Mouse (Mus musculus) spleen, adult 2 months (tissue): ENCODE results near the gene Adam22. TPM values are rescaled to one million over a fixed set of nuclear protein-coding genes. Genes with fewer than 3 reads are reported as not detected.

Source experiments
- DNase-seq, 2 experiments: peaks; one replicate each; pipeline versions ENCODE4 v3.0.0 to v3.0.0-alpha.2; 2012 to 2021; ENCODE audit warnings: low spot score in 2 of 2, low read depth in 1 of 2
- H3K27ac ChIP-seq: fragments of 200-500 bp; 2 replicates; pipeline ENCODE4 v1.5.1; 2012; ENCODE audit warnings: low read length, inconsistent platforms; ENCODE audit not compliant: insufficient read depth
- H3K27me3 ChIP-seq: fragments of 200-500 bp; 2 replicates; pipeline ENCODE4 v1.6.1; 2012; ENCODE audit warnings: mild to moderate bottlenecking, moderate library complexity, low read length, inconsistent platforms; ENCODE audit not compliant: control insufficient read depth, insufficient read depth
- H3K36me3 ChIP-seq: fragments of 200-500 bp; 2 replicates; pipeline ENCODE4 v1.6.1; 2012; ENCODE audit warnings: mild to moderate bottlenecking, low read length, inconsistent platforms; ENCODE audit not compliant: control insufficient read depth, insufficient read depth
- H3K4me1 ChIP-seq: fragments of 200-500 bp; 2 replicates; pipeline ENCODE4 v1.6.1; 2011; ENCODE audit warnings: inconsistent platforms; ENCODE audit not compliant: control insufficient read depth, insufficient read depth, insufficient read length
- H3K4me3 ChIP-seq: fragments of 200-500 bp; 2 replicates; pipeline ENCODE4 v1.5.1; 2011; ENCODE audit warnings: mild to moderate bottlenecking, inconsistent platforms; ENCODE audit not compliant: insufficient read depth, insufficient read length; ENCODE audit errors: extremely low read depth
- CTCF ChIP-seq: fragments of 200-500 bp; IDR thresholded peaks from 2 replicates; pipeline ENCODE4 v1.5.1; 2011; ENCODE audit warnings: mild to moderate bottlenecking, inconsistent platforms; ENCODE audit not compliant: insufficient read depth, insufficient read length, insufficient replicate concordance; ENCODE audit errors: extremely low read depth
- POLR2A ChIP-seq: fragments of 200-500 bp; IDR thresholded peaks from 2 replicates; pipeline ENCODE4 v1.6.1; 2011; ENCODE audit warnings: low read depth, low read length, inconsistent platforms
- WGBS: fragments of 180-500 bp; shearing (Covaris S2); methylation state at CpG from one replicate; pipeline ENCODE4 v1.1.7; 2018; 5-methylcytosine and 5-hydroxymethylcytosine counted together
- polyA plus RNA-seq: library from polyadenylated mRNA; depleted of rRNA; stranded (reverse); fragments of >200 nt; gene quantifications from 2 replicates; pipeline ENCODE4 v1.2.3, GENCODE M21; 2012

Adam22 gene
- polyA plus RNA-seq, 1 experiment, result 1.1 TPM

- DNase-seq, result no peak
- TF ChIP-seq CTCF (no peak), POLR2A (no peak)
- no peaks in the 10 kb centered on the region for H3K27me3 ChIP-seq
- no peak overlapping the region for H3K4me3 ChIP-seq
- no peaks in the 10 kb centered on the region for H3K36me3 ChIP-seq
- no peaks in the 10 kb centered on the region for H3K4me1 ChIP-seq
- H3K27ac ChIP-seq, result no peak overlapping the region
- WGBS, result 88% methylated on average over 8 of the region's 8 CpGs
These were observed 236.0 kb downstream of the Adam22 start for GRCm38 (mm10) chr5:8131918-8132317.

GRCm38 (mm10) chr5:8129750-8130149 is 238.2 kb downstream of the Adam22 start:
- no peak for TF ChIP-seq CTCF
- WGBS, result 87% methylated on average over 2 of the region's 2 CpGs
- Histone ChIP-seq H3K27ac (no peak overlapping the region), H3K4me3 (no peak overlapping the region), H3K36me3 (no peaks in the 10 kb centered on the region), H3K27me3 (no peaks in the 10 kb centered on the region), H3K4me1 (no peaks in the 10 kb centered on the region)
- no peak for DNase-seq

- no peaks in the 10 kb centered on the region for H3K36me3 ChIP-seq
- WGBS, result 80% methylated on average over 3 of the region's 3 CpGs
- H3K4me3 ChIP-seq, result no peak overlapping the region
- H3K27ac ChIP-seq, result no peak overlapping the region
- TF ChIP-seq POLR2A (no peak), CTCF (no peak)
- H3K27me3 ChIP-seq, result no peaks in the 10 kb centered on the region
- H3K4me1 ChIP-seq, result no peaks in the 10 kb centered on the region
- no peak for DNase-seq
These were observed 247.0 kb downstream of the Adam22 start for GRCm38 (mm10) chr5:8120926-8121325.

- H3K27ac ChIP-seq, result no peak overlapping the region
- DNase-seq, result no peak
- TF ChIP-seq CTCF (no peak), POLR2A (no peak)
- no peaks in the 10 kb centered on the region for H3K4me1 ChIP-seq
- H3K36me3 ChIP-seq, result no peaks in the 10 kb centered on the region
- WGBS, result 89% methylated on average over 2 of the region's 2 CpGs
- H3K27me3 ChIP-seq, result no peaks in the 10 kb centered on the region
- no peak overlapping the region for H3K4me3 ChIP-seq
These were observed 247.9 kb downstream of the Adam22 start for GRCm38 (mm10) chr5:8120087-8120486.

GRCm38 (mm10) chr5:8116561-8117168 is 251.3 kb downstream of the Adam22 start:
- Histone ChIP-seq H3K4me1 (no peaks in the 10 kb centered on the region), H3K4me3 (no peak overlapping the region), H3K27me3 (no peaks in the 10 kb centered on the region), H3K27ac (no peak overlapping the region), H3K36me3 (no peaks in the 10 kb centered on the region)
- DNase-seq, result no peak
- 91% methylated on average over 5 of the region's 5 CpGs for WGBS
- TF ChIP-seq POLR2A (no peak), CTCF (no peak)

GRCm38 (mm10) chr5:8112246-8112645 is 255.7 kb downstream of the Adam22 start:
- DNase-seq, result no peak

GRCm38 (mm10) chr5:8111691-8112090 is 256.3 kb downstream of the Adam22 start:
- TF ChIP-seq CTCF (no peak), POLR2A (no peak)
- Histone ChIP-seq H3K4me3 (no peak overlapping the region), H3K4me1 (no peaks in the 10 kb centered on the region), H3K27me3 (no peaks in the 10 kb centered on the region), H3K36me3 (no peaks in the 10 kb centered on the region), H3K27ac (no peak overlapping the region)
- WGBS, result 93% methylated on average over 3 of the region's 3 CpGs
- DNase-seq, result no peak

More at GRCm38 (mm10) chr5:8112246-8112645, 255.7 kb downstream of the Adam22 start:
- no peak for TF ChIP-seq POLR2A
- no peak for TF ChIP-seq CTCF
- no peak overlapping the region for H3K4me3 ChIP-seq
- H3K27ac ChIP-seq, result no peak overlapping the region
- no peaks in the 10 kb centered on the region for H3K27me3 ChIP-seq
- WGBS, result 92% methylated on average over 5 of the region's 5 CpGs
- H3K36me3 ChIP-seq, result no peaks in the 10 kb centered on the region
- no peaks in the 10 kb centered on the region for H3K4me1 ChIP-seq
